Mouse (Mus musculus): ENCODE results near the gene 9130023H24Rik. TPM values are rescaled to one million over a fixed set of nuclear protein-coding genes. Genes with fewer than 3 reads are reported as not detected.

Gene 9130023H24Rik
- polyA plus RNA-seq (2015; fragmentation: Illumina TruSeq; extraction: RNeasy Lipid Tissue Mini Kit (QIAGEN cat#74804); ENCODE audit: low read depth, low replicate concordance): 2.5 TPM

DNA sequence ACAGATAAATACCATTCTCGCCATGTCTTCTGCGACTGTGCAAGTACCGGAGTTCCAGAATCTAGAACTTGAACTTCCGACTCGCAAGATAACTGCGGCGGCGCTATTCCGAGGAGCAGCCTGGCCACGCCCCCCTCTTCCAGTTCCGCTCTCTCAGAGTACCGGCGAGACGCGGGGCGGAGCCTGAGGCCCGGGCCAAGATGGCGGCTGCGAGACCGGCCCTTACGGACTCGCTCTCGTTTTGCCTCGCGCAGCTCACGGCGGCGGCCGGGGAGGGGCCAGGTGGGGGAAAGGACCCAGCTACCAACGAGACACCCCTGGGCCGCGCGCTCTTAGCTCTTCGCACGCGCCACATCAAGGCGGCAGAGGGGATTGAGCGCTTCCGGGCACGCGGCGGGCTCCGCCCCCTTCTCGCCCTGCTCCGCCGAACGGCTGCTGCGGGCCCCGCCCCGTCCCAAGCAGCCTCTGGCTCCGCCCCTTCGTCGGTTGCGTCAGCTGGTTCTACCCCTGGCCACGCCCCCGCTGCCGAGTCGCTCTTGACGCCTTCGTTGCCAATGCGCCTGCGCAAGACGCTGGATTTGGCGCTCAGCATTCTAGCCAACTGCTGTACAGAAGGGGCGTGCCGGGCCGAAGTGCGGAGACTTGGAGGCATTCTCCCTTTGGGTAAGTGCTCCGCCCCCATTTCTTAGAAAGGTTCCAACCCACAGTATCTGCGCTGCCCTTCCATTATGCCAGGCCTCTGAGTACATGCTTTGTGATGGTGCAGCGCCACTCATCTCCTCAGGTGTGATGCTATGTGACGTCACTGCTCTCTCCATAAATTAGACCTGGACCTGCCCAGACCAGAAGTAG, at the start of gene 9130023H24Rik:
Gene 9130023H24Rik, minus strand, starts transcription at position 105 of the 852 bp plus-strand sequence.

GRCm38 (mm10) chr7:128265411-128265810, 27.6 kb upstream of the 9130023H24Rik start, which contains the start of gene Slc5a2:
Slc5a2 (plus strand) TSS chr7:128265657.

DNA sequence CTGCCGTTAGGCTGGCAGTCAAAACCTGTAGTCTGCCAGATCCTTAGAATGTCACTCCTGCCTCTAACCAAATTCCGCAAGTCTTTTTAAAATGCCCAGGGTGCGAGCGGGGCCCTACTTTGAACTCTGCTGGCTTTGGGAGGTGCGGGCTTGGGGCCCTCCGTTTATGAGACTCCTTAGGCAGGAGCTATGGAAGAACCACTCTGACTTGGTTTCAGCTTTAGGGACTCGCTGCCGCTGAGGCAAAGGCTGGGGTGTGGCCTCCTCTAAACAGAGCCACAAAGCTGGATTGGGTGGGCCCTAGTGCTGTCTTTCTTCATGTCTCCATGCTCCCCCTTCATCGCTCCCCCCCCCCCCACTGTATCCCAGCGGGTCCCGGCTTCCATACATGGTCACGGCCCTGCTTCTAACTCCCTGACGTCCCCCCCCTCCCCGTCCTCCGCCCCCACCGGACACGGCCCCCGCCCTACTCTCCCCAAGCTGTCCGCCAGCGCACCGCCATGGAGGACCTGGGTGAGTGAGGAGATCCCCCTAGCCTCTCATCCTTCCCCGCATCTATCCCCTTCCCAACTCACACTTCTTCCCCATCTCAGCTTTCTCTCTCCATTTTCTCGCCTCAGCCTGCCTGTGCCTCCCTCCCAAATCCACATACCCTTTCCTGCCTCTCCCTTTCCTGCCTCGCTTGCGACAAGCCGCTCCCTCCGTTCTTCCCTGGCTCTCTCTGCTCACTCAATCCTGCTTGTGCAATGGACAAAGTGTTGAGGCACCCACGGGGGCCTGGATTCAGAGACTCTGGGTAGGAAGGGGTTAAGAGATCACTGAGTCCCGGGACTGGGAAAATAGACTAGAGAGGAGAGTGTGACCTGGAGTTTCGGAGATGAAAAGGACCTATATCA, 8.9 kb upstream of the 9130023H24Rik start, which contains the start of gene Tgfb1i1:
Gene Tgfb1i1, plus strand, starts transcription at position 317 of the 896 bp plus-strand sequence.

DNA sequence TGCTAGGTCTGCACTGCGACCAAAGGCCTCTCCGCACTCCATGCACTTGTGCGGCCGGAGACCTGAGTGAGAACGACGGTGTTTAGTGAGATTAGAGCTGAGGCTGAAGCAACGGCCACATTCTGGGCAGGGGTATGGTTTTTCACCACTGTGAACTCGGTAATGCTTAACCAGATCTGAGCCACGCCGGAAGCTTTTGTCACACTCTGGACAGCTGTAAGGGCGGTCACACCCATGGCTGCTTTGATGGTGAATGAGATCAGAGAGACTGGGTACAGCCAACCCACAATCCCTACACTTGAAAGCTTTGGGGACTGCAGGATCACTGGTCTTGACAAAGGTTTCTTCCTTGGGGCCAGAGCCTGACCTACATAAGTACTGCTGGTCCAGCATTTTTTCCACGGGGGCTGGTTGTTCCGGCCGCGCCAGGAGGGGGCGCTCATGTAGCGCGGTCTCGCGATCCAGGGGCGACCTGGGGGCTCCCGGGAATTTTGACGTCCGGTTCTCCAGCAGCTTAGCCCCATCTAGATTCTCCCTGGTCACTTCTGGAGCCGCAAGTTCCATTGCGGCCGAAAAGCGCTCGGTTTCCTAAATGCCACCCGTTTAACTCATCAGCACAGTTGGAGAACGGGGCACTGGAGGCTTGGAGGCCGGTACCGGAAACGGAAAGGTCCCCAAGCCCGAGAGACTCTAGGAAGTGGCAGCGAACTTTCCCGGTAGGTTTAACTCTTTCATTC, 807 bp downstream of the 9130023H24Rik start, which contains the start of gene Armc5:
Gene Armc5, plus strand, starts transcription at position 487 of the 737 bp plus-strand sequence.

GRCm38 (mm10) chr7:128206152-128206551, 31.7 kb downstream of the 9130023H24Rik start, which contains the start of gene Cox6a2:
Cox6a2 (minus strand) TSS chr7:128206387.

Other genes starting within 250 kb of the 9130023H24Rik start
- gene Pycard, start 244.2 kb downstream of the 9130023H24Rik start, polyA plus RNA-seq (2015; fragmentation: Illumina TruSeq; extraction: RNeasy Lipid Tissue Mini Kit (QIAGEN cat#74804); ENCODE audit: low read depth, low replicate concordance): 4.3 TPM
- 0.34 TPM for gene Trim72, start 234.1 kb downstream of the 9130023H24Rik start, polyA plus RNA-seq (2015; fragmentation: Illumina TruSeq; extraction: RNeasy Lipid Tissue Mini Kit (QIAGEN cat#74804); ENCODE audit: low read depth, low replicate concordance)
- 11.5 TPM for gene Itgam, start 175.4 kb downstream of the 9130023H24Rik start, polyA plus RNA-seq (2015; fragmentation: Illumina TruSeq; extraction: RNeasy Lipid Tissue Mini Kit (QIAGEN cat#74804); ENCODE audit: low read depth, low replicate concordance)
- not detected for gene Gm49368, start 175.3 kb downstream of the 9130023H24Rik start, polyA plus RNA-seq (2015; fragmentation: Illumina TruSeq; extraction: RNeasy Lipid Tissue Mini Kit (QIAGEN cat#74804); ENCODE audit: low read depth, low replicate concordance)
- not detected for gene Itgax, start 108.5 kb downstream of the 9130023H24Rik start, polyA plus RNA-seq (2015; fragmentation: Illumina TruSeq; extraction: RNeasy Lipid Tissue Mini Kit (QIAGEN cat#74804); ENCODE audit: low read depth, low replicate concordance)
- 1.2 TPM for gene Itgad, start 83.7 kb downstream of the 9130023H24Rik start, polyA plus RNA-seq (2015; fragmentation: Illumina TruSeq; extraction: RNeasy Lipid Tissue Mini Kit (QIAGEN cat#74804); ENCODE audit: low read depth, low replicate concordance)
- gene Cox6a2, start 31.6 kb downstream of the 9130023H24Rik start, polyA plus RNA-seq (2015; fragmentation: Illumina TruSeq; extraction: RNeasy Lipid Tissue Mini Kit (QIAGEN cat#74804); ENCODE audit: low read depth, low replicate concordance): 21.9 TPM
- 7.4 TPM for gene Armc5, start 689 bp downstream of the 9130023H24Rik start, polyA plus RNA-seq (2015; fragmentation: Illumina TruSeq; extraction: RNeasy Lipid Tissue Mini Kit (QIAGEN cat#74804); ENCODE audit: low read depth, low replicate concordance)
- gene Tgfb1i1, start 8.8 kb upstream of the 9130023H24Rik start, polyA plus RNA-seq (2015; fragmentation: Illumina TruSeq; extraction: RNeasy Lipid Tissue Mini Kit (QIAGEN cat#74804); ENCODE audit: low read depth, low replicate concordance): 11.5 TPM
- not detected for gene Slc5a2, start 27.6 kb upstream of the 9130023H24Rik start, polyA plus RNA-seq (2015; fragmentation: Illumina TruSeq; extraction: RNeasy Lipid Tissue Mini Kit (QIAGEN cat#74804); ENCODE audit: low read depth, low replicate concordance)
- gene BC017158, start 60.1 kb upstream of the 9130023H24Rik start, polyA plus RNA-seq (2015; fragmentation: Illumina TruSeq; extraction: RNeasy Lipid Tissue Mini Kit (QIAGEN cat#74804); ENCODE audit: low read depth, low replicate concordance): 17.9 TPM
- 102 TPM for gene Rgs10, start 180.7 kb upstream of the 9130023H24Rik start, polyA plus RNA-seq (2015; fragmentation: Illumina TruSeq; extraction: RNeasy Lipid Tissue Mini Kit (QIAGEN cat#74804); ENCODE audit: low read depth, low replicate concordance)
- 115 TPM for gene Tial1, start 223.7 kb upstream of the 9130023H24Rik start, polyA plus RNA-seq (2015; fragmentation: Illumina TruSeq; extraction: RNeasy Lipid Tissue Mini Kit (QIAGEN cat#74804); ENCODE audit: low read depth, low replicate concordance)

Measured in brain, adult 10 weeks (tissue).